Mouse (Mus musculus) left cerebral cortex, adult 9 months (tissue): ENCODE results near the gene Myh7b.
A peak's percentile ranks its signal among the peaks of the same experiment; 100 is the strongest.

Experiments used
- DNase-seq, 2 experiments: peaks; one replicate each; pipeline ENCODE4 v3.0.0; 2022; ENCODE audit warnings: low spot score in 2 of 2

Myh7b gene

DNA sequence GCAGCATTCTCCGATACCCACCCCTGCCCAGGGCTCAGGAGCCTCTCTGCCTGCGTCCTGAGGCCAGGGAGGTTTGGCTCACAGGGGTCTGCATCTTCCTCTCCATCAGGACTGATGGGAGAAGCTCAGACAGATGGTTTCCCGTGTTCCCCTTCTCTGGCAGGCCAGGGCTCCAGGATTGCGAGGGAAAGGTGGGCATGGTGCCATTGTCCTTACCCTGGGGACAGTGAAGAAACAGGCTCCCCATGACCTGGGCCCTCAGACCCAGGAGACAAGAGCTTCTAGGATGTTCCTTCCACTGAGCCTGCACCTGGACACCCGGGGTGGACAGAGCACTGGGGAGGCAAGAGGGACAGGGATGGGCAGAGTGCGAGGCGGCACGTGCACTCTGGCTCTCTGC lies 23.6 kb downstream of the Myh7b start:
- no peak for DNase-seq

- no peak for DNase-seq
These were observed 24.9 kb downstream of the Myh7b start for GRCm38 (mm10) chr2:155635961-155636360.

- DNase-seq = no peak
These were observed 25.9 kb downstream of the Myh7b start for GRCm38 (mm10) chr2:155636881-155637280.

DNA sequence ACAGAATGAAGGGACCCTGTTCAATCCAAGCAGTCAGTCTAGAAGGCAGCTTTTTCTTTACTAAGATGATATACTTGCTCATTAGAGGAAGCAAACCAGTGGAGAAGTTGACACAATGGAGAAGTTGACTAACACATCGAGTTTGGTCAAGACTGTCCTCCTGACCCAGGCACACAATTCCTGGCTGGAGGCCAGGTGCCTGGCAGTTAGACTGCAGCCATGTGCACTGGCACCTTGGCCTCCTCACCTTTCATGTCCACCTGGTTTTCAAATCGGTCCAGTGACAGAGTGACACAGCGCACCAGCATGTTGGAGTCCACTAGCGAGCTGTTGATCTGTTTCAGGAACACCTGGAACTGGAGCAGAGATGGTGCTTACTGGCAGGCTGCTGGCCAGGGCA lies 26.4 kb downstream of the Myh7b start:
- DNase-seq = no peak

GRCm38 (mm10) chr2:155640656-155641055 lies 29.6 kb downstream of the Myh7b start:
- DNase-seq = peak in 1 of 2 experiments; percentile 69

GRCm38 (mm10) chr2:155641540-155642472 lies 30.8 kb downstream of the Myh7b start:
- DNase-seq = peak in 1 of 2 experiments; percentile 46

GRCm38 (mm10) chr2:155645746-155646145 lies 34.7 kb downstream of the Myh7b start:
- no peak for DNase-seq

DNA sequence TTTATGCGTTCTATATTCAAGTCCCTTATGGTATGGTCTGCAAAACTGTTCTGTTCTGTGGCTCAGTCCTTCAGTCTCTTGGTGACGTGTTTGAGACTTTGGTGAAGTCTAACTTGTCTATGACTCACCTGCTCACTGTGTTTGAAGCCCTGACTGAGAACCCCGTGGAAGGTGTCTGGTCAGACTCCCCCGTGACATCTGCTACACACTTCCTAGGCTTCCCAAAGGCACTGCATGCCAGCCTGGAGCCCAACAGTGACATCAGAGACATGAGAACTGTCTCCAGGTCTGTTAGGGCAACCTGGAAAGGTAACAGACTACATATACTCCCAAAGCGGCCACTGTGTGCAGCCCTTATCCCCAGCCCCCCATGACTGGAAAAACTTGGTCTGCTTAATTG lies 41.6 kb downstream of the Myh7b start:
- DNase-seq = no peak

DNA sequence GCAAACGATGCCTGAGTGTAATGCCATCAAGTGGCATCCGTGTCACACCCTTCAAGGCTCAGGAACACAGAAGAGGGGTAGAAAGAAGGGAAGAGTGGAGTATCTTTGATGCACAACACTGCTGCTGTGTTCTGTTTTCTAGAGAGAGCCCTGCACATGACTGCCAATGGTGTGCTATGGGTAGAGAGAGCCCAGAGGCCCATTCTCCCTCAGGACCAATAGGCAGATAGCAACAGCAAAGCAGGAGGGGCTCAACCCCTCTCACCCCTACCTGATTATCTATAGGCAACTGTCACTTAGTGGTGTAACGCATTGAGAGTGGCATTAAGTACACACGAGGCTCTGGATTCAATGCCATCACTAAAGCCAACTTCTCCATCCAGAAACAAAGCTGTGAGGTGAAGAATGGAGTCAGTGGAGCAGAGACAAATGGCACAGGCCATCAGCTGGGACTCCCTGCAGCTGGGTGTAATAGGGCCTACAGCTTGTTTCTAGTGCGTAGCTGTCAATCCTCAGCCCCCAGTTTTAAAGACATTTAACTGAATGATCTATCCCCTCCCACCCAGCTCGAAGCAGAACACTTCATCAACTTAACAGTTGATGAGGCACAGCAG lies 44.9 kb downstream of the Myh7b start:
- DNase-seq = no peak

GRCm38 (mm10) chr2:155662390-155662789 lies 51.4 kb downstream of the Myh7b start:
- peak in 1 of 2 experiments; percentile 31 for DNase-seq

GRCm38 (mm10) chr2:155663097-155663496 lies 52.1 kb downstream of the Myh7b start:
- DNase-seq = peak in 1 of 2 experiments; percentile 77

DNA sequence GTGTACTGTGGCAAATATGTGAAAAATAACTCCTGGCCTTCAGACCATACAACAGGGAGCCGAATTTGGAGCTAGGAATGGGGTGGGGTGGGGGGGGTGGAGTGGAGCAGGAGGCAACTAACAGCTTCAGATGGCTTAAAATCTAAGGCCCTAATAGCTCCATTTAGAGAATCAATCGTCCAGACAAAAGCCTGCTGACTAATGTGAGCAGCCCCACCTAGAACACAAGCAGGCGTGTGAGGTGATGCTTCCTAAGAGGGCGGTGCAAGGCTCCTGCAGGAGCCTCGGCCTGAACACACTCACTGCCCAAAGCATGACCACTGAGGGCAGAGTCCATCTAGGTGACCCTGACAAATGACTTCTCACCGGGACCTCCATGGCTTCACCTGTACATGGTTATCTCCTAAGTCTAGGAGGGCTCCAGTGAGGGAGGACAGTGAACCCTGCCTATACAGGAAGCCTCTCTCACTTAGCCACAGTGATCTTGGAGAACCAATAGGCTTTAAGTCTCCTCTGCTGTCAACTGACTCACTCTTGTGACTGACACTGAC lies 53.0 kb downstream of the Myh7b start:
- no peak for DNase-seq

DNA sequence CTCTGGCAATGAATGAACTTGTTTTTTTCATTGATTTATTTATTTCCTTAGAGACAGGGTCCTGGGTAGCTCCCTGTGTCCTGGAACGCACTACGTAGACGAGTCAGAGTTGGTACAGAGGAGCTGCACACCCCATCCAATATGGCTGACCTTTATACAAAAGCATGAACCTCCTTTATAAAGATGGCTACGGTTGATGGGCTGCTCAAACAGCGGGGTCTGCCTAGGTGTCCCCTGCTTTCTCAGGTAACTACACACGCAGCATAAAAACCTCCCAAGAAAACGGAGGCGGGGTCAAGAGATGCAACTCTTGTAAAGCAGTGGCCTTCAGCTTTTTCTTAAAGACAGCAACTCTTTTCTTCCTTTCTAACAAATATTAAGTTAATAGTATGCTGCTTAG lies 56.9 kb downstream of the Myh7b start:
- no peak for DNase-seq

DNA sequence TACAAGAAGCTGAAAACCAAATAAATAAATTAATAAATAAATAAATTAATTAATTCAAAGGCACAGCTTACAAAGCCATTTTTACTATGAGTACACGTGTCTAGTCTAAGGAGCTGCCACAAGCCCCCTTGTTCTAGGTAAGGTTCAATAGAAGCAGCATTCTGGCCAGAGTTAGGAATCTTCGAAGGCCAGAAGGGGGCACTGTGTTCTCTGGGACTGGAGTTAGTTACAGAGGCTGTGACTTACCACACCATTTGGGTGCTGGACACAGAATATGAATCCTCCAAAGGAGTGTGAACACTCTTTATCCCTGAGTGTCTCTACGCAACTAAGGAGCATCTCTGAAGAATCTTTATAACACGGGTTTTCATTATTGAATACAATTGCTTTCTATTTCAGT lies 57.4 kb downstream of the Myh7b start:
- DNase-seq = peak in 1 of 2 experiments; percentile 33

- DNase-seq = no peak
These were observed 60.2 kb downstream of the Myh7b start for GRCm38 (mm10) chr2:155671236-155671635.

DNA sequence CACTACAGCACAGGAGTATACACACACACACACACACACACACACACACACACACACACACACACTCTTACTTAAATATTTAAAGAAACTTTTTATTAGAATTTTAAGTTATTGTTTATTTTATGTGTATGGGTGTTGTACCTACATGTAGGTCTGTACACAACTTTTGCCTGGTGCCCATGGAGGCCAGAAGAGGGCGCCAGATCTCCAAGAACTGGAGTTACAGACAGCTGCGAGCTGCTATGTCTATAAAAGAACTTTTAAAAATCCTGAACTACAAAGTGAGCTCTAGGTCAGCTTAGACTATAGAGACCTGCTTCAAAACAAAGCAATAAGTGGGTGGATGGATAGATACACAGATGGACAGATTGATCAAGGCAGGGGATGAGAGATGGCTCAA lies 62.5 kb downstream of the Myh7b start:
- DNase-seq = peak in 1 of 2 experiments; percentile 44

DNA sequence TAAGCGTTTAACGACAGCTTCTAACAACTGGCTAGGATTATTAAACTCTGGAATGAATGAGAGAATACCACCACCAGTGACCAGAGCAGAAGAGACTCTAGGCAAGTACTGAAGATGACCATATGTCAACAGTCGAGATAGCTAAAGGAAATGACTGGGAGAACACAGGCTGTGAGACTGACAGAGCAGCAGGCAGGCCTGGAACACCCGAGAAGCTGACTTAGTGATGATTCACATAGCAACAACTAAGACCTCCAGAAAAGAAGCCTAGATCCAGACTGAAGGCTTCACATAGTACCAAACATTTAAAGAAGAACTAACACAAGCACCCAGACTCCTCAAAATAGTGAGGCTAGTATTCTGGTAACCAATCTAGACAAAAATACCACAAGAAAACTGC lies 64.1 kb downstream of the Myh7b start:
- DNase-seq = no peak

DNA sequence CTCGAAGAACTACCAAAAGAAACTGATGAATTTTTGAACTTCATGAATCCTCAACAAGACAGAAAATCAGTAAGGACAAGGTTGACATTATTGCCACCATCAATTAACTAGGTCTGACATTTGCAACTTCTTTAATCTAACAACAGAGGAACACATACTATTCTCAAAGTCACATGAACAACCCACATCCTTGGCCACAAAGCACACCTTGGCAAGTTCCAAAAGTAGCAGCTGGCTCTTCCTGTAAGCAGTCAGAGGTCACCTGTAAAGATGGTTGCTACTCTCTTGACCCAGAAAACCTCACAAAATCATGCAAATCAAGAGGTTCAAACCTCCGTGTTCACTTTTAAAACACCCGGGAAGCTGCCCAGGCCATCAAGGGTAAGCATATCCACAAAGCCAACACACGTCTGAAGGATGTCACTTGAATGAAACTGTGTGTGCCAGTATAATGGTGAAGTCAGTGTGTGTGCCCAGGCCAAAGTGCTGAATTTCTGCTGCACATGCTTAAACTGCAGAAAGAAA lies 68.6 kb downstream of the Myh7b start:
- DNase-seq = no peak

DNA sequence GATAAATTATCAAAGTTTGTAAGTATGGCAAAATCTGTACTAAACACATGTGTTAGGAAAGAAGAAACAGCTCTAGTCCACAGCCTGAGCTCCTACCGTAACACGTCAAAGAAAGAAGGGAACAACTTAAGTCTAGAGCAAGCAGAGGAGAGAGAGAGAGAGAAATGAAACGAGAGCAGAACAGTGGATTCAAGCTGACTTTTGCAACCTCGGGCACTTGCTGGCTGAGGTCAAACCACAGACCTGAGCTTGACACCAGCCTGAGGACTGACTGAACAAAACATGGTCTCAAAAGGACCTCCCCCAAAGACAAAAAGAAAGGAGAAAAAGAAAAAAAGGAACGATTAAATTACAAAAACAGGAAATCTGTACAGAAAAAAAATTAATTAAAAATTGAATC lies 69.6 kb downstream of the Myh7b start:
- DNase-seq = no peak

GRCm38 (mm10) chr2:155681194-155681593 lies 70.2 kb downstream of the Myh7b start:
- no peak for DNase-seq

GRCm38 (mm10) chr2:155681874-155682273 lies 70.9 kb downstream of the Myh7b start:
- DNase-seq = no peak

DNA sequence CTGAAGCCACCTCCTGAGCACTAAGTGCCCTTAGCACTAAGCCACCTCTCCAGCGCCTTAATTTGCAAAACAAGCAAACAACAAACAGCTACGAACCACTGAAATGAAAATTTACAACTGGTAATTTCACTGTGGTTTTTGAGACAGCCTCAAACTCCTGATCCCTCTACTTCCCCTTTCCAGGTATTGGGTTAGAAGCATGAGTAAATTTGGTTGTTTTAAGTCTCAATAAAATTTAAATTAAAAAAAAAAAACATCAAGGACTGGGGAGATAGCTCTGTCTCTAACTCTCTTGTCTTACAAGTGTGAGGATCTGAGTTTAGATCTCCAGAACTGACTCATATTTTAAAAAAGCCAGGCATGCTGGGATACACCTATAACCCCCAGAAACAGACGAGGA lies 72.1 kb downstream of the Myh7b start:
- DNase-seq = no peak

DNA sequence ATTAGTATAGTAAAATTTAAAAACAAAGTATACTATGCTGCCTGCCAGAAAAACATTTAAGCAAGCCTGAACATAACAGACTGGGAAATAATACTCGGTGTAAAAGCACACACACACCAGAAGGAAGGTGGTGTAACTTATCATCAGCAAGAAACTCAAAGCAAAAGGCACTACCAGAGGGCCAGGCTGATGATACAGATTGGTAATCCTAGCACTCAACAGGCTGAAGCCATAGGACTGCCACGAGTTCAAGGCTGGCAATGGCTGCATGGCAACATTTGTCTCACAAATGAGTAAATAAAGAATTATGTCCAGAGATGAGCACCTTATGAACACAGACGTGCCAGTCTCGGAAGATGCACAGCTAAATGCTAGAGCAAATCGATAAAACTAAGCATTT lies 72.8 kb downstream of the Myh7b start:
- no peak for DNase-seq
